Mouse (Mus musculus) stomach, postnatal 0 days (tissue): ENCODE data around the gene Lrrc8c. TPM values are rescaled to one million over a fixed set of nuclear protein-coding genes. Genes with fewer than 3 reads are reported as not detected.

ENCODE experiments used
- ATAC-seq: fragments of 200-750 bp; cut with Nextera tagmentation; 2 replicates; pipeline ENCODE4 v1.8.0; 2017; ENCODE audit not compliant: low FRiP score, low TSS enrichment
- DNase-seq: peaks from one replicate; pipeline ENCODE4 v3.0.0-alpha.2; 2016; ENCODE audit warnings: low spot score
- H3K27ac ChIP-seq: fragments of 300-500 bp; sonication (generic); replicated peaks from 2 replicates; pipeline ENCODE4 v1.5.1; 2014; ENCODE audit warnings: mild to moderate bottlenecking, control low read depth
- H3K27me3 ChIP-seq: fragments of 300-500 bp; sonication (generic); 2 replicates; pipeline ENCODE4 v1.6.1; 2014; ENCODE audit warnings: low read length; ENCODE audit not compliant: control insufficient read depth, insufficient read depth
- H3K36me3 ChIP-seq: fragments of 300-500 bp; sonication (generic); 2 replicates; pipeline ENCODE4 v1.6.1; 2014; ENCODE audit warnings: low read length, mixed read lengths; ENCODE audit not compliant: control insufficient read depth, insufficient read depth
- H3K4me1 ChIP-seq: fragments of 300-500 bp; sonication (generic); replicated peaks from 2 replicates; pipeline ENCODE4 v1.6.1; 2014; ENCODE audit warnings: antibody characterized with exemption; ENCODE audit not compliant: control insufficient read depth, insufficient read depth
- H3K4me2 ChIP-seq: fragments of 300-500 bp; sonication (generic); replicated peaks from 2 replicates; pipeline ENCODE4 v1.6.1; 2014; ENCODE audit warnings: low read depth, mild to moderate bottlenecking, control low read depth, moderate library complexity
- H3K4me3 ChIP-seq: fragments of 300-500 bp; sonication (generic); 2 replicates; pipeline ENCODE4 v1.5.1; 2014; ENCODE audit warnings: low read depth, low read length, control low read depth
- H3K9ac ChIP-seq: fragments of 300-500 bp; sonication (generic); 2 replicates; pipeline ENCODE4 v1.6.1; 2014; ENCODE audit warnings: mild to moderate bottlenecking, low read length, control low read depth, mixed read lengths
- H3K9me3 ChIP-seq: fragments of 300-500 bp; sonication (generic); 2 replicates; pipeline ENCODE4 v1.6.1; 2016; ENCODE audit warnings: low read length; ENCODE audit not compliant: control insufficient read depth
- CTCF ChIP-seq: IDR thresholded peaks from 2 replicates; pipeline ENCODE4 v1.5.1; 2016; ENCODE audit warnings: antibody characterized with exemption, low read depth, mild to moderate bottlenecking, moderate library complexity
- EP300 ChIP-seq: optimal IDR thresholded peaks from 2 replicates; pipeline ENCODE3; 2016; ENCODE audit warnings: antibody characterized with exemption
- WGBS: fragments of 180-500 bp; shearing (Covaris S2); extraction: QIAGEN DNeasy Blood & Tissue Kit; methylation state at CpG from one replicate; pipeline ENCODE4 v1.1.7; 2014; 5-methylcytosine and 5-hydroxymethylcytosine counted together
- polyA plus RNA-seq: library from polyadenylated mRNA; unstranded; fragments of >200 nt; fragmentation: Nextera tagmentation; extraction: Ambion mirVana; gene quantifications from 2 replicates; pipeline ENCODE4 v1.2.1, GENCODE M21; 2015

Lrrc8c gene
- polyA plus RNA-seq, 1 experiment from 2014 or later = 7.3 TPM

- Histone ChIP-seq H3K27ac (no peak overlapping the region), H3K4me2 (no peak overlapping the region), H3K4me1 (no peaks in the 10 kb centered on the region), H3K9ac (no peak overlapping the region), H3K36me3 (no peaks in the 10 kb centered on the region), H3K4me3 (no peak overlapping the region), H3K27me3 (no peaks in the 10 kb centered on the region), H3K9me3 (no peaks in the 10 kb centered on the region)
- TF ChIP-seq EP300 (no peak), CTCF (no peak)
- DNase-seq (no peak), ATAC-seq (no peak)
- 80% methylated on average over 8 of the region's 8 CpGs for WGBS
Observed at GRCm38 (mm10) chr5:105650728-105651479, 131.7 kb downstream of the Lrrc8c start.

- Histone ChIP-seq H3K4me3 (no peak overlapping the region), H3K9me3 (no peaks in the 10 kb centered on the region), H3K4me1 (no peaks in the 10 kb centered on the region), H3K27me3 (no peaks in the 10 kb centered on the region), H3K27ac (no peak overlapping the region), H3K36me3 (no peaks in the 10 kb centered on the region), H3K9ac (no peak overlapping the region), H3K4me2 (no peak overlapping the region)
- WGBS = 31% methylated on average over 11 of the region's 11 CpGs
- ATAC-seq (no peak), DNase-seq (no peak)
- TF ChIP-seq EP300 (no peak), CTCF (no peak)
Observed at GRCm38 (mm10) chr5:105651561-105651991, 132.4 kb downstream of the Lrrc8c start.

- Histone ChIP-seq H3K27ac (no peak overlapping the region), H3K36me3 (no peaks in the 10 kb centered on the region), H3K4me2 (0 out of 2 replicates have a peak overlapping the region, but pooled peaks have one; percentile 15), H3K4me1 (no peaks in the 10 kb centered on the region), H3K9me3 (no peaks in the 10 kb centered on the region), H3K4me3 (no peak overlapping the region), H3K9ac (no peak overlapping the region), H3K27me3 (no peaks in the 10 kb centered on the region)
- WGBS = 19% methylated on average over 15 of the region's 15 CpGs
- ATAC-seq (peak; percentile 73), DNase-seq (peak; percentile 78)
- peak; percentile 95 for TF ChIP-seq CTCF
- TF ChIP-seq EP300 = no peak
Observed at GRCm38 (mm10) chr5:105654237-105655063, 135.3 kb downstream of the Lrrc8c start.

GRCm38 (mm10) chr5:105655100-105655734 is 136.0 kb downstream of the Lrrc8c start:
- WGBS = 73% methylated on average over 12 of the region's 12 CpGs
- Histone ChIP-seq H3K27ac (no peak overlapping the region), H3K4me2 (no peak overlapping the region), H3K4me1 (no peaks in the 10 kb centered on the region), H3K36me3 (no peaks in the 10 kb centered on the region), H3K9ac (no peak overlapping the region), H3K27me3 (no peaks in the 10 kb centered on the region), H3K4me3 (no peak overlapping the region), H3K9me3 (no peaks in the 10 kb centered on the region)
- DNase-seq (no peak), ATAC-seq (no peak)
- no peak for TF ChIP-seq EP300
- TF ChIP-seq CTCF = no peak

GRCm38 (mm10) chr5:105661894-105662293 is 142.7 kb downstream of the Lrrc8c start:
- Histone ChIP-seq H3K4me3 (no peak overlapping the region), H3K27ac (no peak overlapping the region), H3K27me3 (no peaks in the 10 kb centered on the region), H3K36me3 (no peaks in the 10 kb centered on the region), H3K4me2 (no peak overlapping the region), H3K9me3 (no peaks in the 10 kb centered on the region), H3K4me1 (no peaks in the 10 kb centered on the region), H3K9ac (no peak overlapping the region)
- ATAC-seq = no peak
- WGBS = 85% methylated on average over 5 of the region's 5 CpGs
- TF ChIP-seq EP300 = no peak
- TF ChIP-seq CTCF = no peak
- DNase-seq = no peak

Other genes starting within 250 kb of the Lrrc8c start
- gene Gm43302, start 225.7 kb upstream of the Lrrc8c start, polyA plus RNA-seq = 0.02 TPM in 1 of 2 replicates, not detected in the other
- 1.4 and 1.5 TPM in 2 replicates for gene Gbp6, start 225.7 kb upstream of the Lrrc8c start, polyA plus RNA-seq
- gene Lrrc8b, start 103.6 kb upstream of the Lrrc8c start, polyA plus RNA-seq = 4.7 and 5.2 TPM in 2 replicates
- 10.2 and 10.7 TPM in 2 replicates for gene Lrrc8d, start 180.6 kb downstream of the Lrrc8c start, polyA plus RNA-seq